Mouse (Mus musculus): ENCODE measurements around the gene Lpp. TPM values are rescaled to one million over a fixed set of nuclear protein-coding genes. Genes with fewer than 3 reads are reported as not detected.

Lpp gene
- polyA plus RNA-seq, 1 experiment from 2014 or later = 10.7 TPM

DNA sequence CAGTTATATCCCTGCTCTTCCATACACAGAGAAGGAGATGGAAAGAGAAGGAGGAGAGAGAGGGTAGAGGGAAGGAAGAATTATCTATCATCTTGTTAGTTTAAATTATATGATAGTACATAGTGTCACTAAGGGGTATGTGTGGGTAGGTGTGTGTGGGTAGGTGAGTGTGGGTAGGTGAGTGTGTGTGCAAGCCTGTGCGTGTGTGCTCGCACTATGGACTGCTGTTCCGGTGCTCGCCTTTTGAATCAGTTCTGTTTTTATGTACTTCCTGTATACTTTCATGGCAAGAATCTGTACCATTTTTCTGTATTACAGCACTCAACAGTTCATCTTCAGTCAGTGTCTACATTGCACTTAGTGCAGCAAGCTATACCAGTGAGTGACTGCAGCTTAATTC is 85.5 kb downstream of the Lpp start:
- ATAC-seq (no peak), DNase-seq (no peak)
- no peak for TF ChIP-seq CTCF (IDR thresholded peaks at IDR 0.05; ENCODE audit: low read depth)
- no peak for TF ChIP-seq EP300 (IDR thresholded peaks at IDR 0.05; ENCODE audit: low read depth)
- H3K27me3 ChIP-seq (ENCODE audit: insufficient read depth, low read length) = no peaks in the 10 kb centered on the region
- no peaks in the 10 kb centered on the region for H3K36me3 ChIP-seq (replicated peaks; ENCODE audit: insufficient read depth, low read length)
- H3K9ac ChIP-seq (replicated peaks) = no peak overlapping the region
- 83% methylated on average over 4 of the region's 4 CpGs for WGBS (ENCODE audit: insufficient replicate concordance)
- no peak overlapping the region for H3K4me2 ChIP-seq (ENCODE audit: low read depth, low read length)
- no peak overlapping the region for H3K4me3 ChIP-seq (ENCODE audit: low read depth, low read length)
- no peak overlapping the region for H3K27ac ChIP-seq (ENCODE audit: low read depth)
- H3K4me1 ChIP-seq (ENCODE audit: insufficient read depth) = peaks cover 25% of the 10 kb centered on the region
- no peaks in the 10 kb centered on the region for H3K9me3 ChIP-seq (ENCODE audit: low read length)

DNA sequence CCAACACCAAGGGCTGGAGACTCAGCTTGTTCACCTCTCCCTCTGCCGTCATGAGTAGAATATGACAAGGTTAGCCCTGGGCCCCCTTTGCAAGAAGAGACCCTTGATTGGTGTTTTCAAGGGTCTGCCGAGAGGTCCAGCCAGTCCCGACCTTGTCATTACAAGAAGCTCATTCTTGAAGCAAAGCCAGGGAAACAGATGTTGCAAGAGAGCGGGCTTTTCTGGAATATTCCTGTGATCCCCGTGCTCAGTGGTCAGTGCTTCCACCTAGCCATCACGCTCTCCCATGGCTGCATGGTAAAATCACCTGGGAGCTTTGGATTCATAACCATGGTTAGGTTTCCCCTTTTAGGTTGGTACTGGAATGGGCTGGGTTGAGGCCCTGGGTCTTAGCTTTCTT is 89.3 kb downstream of the Lpp start:
- Histone ChIP-seq H3K27me3 (ENCODE audit: insufficient read depth, low read length) (no peaks in the 10 kb centered on the region), H3K4me3 (ENCODE audit: low read depth, low read length) (no peak overlapping the region), H3K9ac (replicated peaks) (no peak overlapping the region), H3K9me3 (ENCODE audit: low read length) (no peaks in the 10 kb centered on the region), H3K36me3 (replicated peaks; ENCODE audit: insufficient read depth, low read length) (no peaks in the 10 kb centered on the region), H3K4me1 (ENCODE audit: insufficient read depth) (peaks cover 13% of the 10 kb centered on the region), H3K27ac (ENCODE audit: low read depth) (peak overlapping the region; percentile 45), H3K4me2 (ENCODE audit: low read depth, low read length) (no peak overlapping the region)
- TF ChIP-seq EP300 (IDR thresholded peaks at IDR 0.05; ENCODE audit: low read depth) (no peak), CTCF (IDR thresholded peaks at IDR 0.05; ENCODE audit: low read depth) (no peak)
- ATAC-seq (no peak), DNase-seq (no peak)
- 76% methylated on average over 6 of the region's 6 CpGs for WGBS (ENCODE audit: insufficient replicate concordance)

DNA sequence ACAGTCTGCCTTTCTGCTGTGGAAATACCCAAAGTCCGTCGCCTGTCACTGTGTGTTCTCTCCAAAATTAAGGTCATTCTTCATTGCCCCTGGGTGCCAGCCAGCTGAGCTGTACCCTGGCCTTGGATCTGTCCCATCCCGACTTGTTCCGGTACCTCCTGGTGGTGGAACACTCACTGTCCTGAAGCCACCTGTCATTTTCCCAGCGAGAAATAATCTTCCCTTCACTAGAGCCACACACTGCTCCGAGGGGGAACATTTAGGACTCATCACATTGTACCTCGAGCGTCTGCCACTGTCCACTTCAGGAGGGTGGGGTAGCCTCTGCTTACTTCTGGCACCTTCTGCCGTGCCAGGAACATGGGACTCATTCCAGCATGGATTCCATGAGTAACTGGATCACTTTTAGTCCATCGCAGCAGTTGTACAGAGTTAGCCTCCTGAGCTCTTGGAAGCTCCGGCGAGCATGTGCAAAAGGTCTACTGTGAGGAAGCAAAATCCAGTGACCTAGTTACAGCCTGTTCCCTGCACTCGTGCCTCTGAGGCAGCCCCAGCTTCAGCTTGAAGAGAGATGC is 90.3 kb downstream of the Lpp start:
- Histone ChIP-seq H3K36me3 (replicated peaks; ENCODE audit: insufficient read depth, low read length) (no peaks in the 10 kb centered on the region), H3K27ac (ENCODE audit: low read depth) (peak overlapping the region; percentile 67; the same call in 1 of the 2 replicates), H3K4me1 (ENCODE audit: insufficient read depth) (peaks cover 8% of the 10 kb centered on the region), H3K4me3 (ENCODE audit: low read depth, low read length) (no peak overlapping the region), H3K4me2 (ENCODE audit: low read depth, low read length) (no peak overlapping the region), H3K9me3 (ENCODE audit: low read length) (no peaks in the 10 kb centered on the region), H3K9ac (replicated peaks) (no peak overlapping the region), H3K27me3 (ENCODE audit: insufficient read depth, low read length) (no peaks in the 10 kb centered on the region)
- peak; percentile 94 for ATAC-seq
- 0 out of 2 replicates have a peak, but pooled peaks have one; percentile 20 for TF ChIP-seq CTCF (IDR thresholded peaks at IDR 0.05; ENCODE audit: low read depth)
- TF ChIP-seq EP300 (IDR thresholded peaks at IDR 0.05; ENCODE audit: low read depth) = 0 out of 2 replicates have a peak, but pooled peaks have one; percentile 39
- DNase-seq = peak; percentile 59
- WGBS (ENCODE audit: insufficient replicate concordance) = 76% methylated on average over 13 of the region's 13 CpGs

DNA sequence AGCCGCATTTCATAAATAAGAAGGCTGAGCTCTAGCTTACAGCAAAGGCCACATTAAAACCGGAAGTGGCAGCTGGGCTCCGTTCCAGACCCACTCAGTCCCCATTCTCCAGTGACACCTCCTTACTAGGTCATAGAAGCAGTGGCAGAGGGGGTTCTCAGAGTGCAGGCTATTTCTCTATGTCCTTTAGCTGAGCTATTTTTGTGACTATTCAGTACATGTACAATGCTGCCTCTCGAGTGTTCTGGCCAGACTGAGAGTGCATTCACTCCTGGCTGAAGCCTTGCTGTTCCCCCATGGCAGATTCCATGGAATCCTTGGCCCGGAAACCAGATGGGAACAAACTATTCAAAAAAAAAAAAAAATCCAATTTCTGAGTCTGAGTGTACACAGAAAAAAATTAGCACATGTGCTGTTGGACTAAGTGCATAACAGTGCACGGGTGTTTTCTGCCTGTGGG is 94.5 kb downstream of the Lpp start:
- no peak overlapping the region for H3K4me3 ChIP-seq (ENCODE audit: low read depth, low read length)
- H3K27ac ChIP-seq (ENCODE audit: low read depth) = no peak overlapping the region
- no peak overlapping the region for H3K9ac ChIP-seq (replicated peaks)
- no peaks in the 10 kb centered on the region for H3K36me3 ChIP-seq (replicated peaks; ENCODE audit: insufficient read depth, low read length)
- DNase-seq (peak; percentile 23), ATAC-seq (no peak)
- H3K4me1 ChIP-seq (ENCODE audit: insufficient read depth) = peaks cover 9% of the 10 kb centered on the region
- no peaks in the 10 kb centered on the region for H3K9me3 ChIP-seq (ENCODE audit: low read length)
- TF ChIP-seq CTCF (IDR thresholded peaks at IDR 0.05; ENCODE audit: low read depth) (no peak), EP300 (IDR thresholded peaks at IDR 0.05; ENCODE audit: low read depth) (no peak)
- H3K4me2 ChIP-seq (ENCODE audit: low read depth, low read length) = no peak overlapping the region
- H3K27me3 ChIP-seq (ENCODE audit: insufficient read depth, low read length) = no peaks in the 10 kb centered on the region
- 58% methylated on average over 6 of the region's 6 CpGs for WGBS (ENCODE audit: insufficient replicate concordance)

DNA sequence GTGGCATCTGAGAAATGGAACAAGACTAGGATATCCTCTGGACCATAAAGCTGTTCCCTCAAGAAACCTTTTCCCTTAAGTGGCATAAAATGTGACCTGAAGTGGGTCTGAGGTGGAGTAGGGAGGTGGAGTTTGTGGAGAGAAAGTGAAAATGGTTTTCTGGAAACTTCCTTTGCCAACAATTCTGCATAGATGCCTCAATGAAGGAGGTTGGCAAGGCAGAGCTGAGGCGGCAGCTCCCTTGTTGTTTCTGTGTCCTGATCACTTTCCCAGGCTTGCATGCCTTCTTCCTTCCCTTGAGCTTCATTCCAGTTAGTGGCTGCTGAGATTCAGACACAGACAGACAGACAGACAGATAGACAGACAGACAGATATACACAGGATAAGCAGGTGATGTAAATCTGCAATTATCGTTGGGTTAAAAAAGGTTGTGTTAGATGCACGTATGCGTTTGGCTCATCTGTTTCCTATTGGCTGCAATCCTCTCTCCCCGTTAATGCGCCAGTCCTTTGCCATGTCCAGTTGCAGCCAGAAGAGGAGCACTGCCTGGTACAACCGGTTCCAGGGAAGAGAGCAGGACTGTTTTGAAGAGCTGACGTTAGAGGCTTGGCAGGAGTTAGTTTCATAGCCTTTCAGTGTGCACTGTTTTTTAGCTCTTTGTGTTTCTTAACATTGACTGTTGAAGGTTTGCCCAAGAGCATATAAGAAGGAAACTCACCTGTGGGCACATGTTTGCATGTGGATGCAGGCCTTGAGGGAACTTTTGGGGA is 96.4 kb downstream of the Lpp start:
- no peak for ATAC-seq
- TF ChIP-seq CTCF (IDR thresholded peaks at IDR 0.05; ENCODE audit: low read depth) = no peak
- TF ChIP-seq EP300 (IDR thresholded peaks at IDR 0.05; ENCODE audit: low read depth) = no peak
- WGBS (ENCODE audit: insufficient replicate concordance) = 78% methylated on average over 8 of the region's 8 CpGs

DNA sequence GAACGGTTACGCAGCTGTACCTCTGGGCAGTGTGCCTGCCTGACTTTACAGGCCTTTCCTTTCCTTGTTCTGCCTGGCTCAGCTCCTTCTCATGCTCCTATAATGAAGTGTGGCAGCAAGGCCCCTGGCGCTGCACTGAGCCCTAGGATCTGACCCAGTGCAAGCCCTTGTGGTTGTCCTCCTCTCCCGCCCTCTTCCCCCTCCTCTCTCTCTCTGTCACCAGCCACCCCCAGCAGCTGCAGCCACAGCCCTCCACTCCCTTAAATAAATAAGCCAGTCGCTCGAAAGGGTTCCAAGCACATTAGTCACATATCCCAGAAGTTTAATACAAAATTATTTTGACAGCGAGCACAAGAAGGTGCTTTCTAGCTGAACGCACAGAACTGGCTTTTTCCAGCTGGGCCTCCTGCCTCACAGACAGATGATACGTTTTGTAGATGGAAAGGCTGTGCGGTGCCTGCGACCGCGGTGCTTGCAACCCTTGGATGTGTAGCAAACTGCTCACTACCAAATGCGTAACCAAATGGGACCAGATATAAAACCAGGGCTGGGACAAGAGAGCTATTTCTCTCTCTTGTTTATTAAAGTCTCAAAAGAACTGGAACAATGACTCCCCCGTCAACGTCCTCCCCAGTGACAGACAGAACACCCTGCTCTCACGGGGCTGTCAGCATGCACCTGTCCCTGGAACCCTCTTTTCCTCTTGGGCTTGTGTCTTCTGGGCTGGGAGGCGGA is 97.6 kb downstream of the Lpp start:
- Histone ChIP-seq H3K27ac (ENCODE audit: low read depth) (no peak overlapping the region), H3K4me1 (ENCODE audit: insufficient read depth) (peaks cover 9% of the 10 kb centered on the region), H3K36me3 (replicated peaks; ENCODE audit: insufficient read depth, low read length) (no peaks in the 10 kb centered on the region), H3K4me2 (ENCODE audit: low read depth, low read length) (no peak overlapping the region), H3K27me3 (ENCODE audit: insufficient read depth, low read length) (no peaks in the 10 kb centered on the region), H3K4me3 (ENCODE audit: low read depth, low read length) (no peak overlapping the region), H3K9ac (replicated peaks) (no peak overlapping the region), H3K9me3 (ENCODE audit: low read length) (no peaks in the 10 kb centered on the region)
- 61% methylated on average over 18 of the region's 18 CpGs for WGBS (ENCODE audit: insufficient replicate concordance)
- no peak for ATAC-seq
- no peak for DNase-seq
- TF ChIP-seq EP300 (IDR thresholded peaks at IDR 0.05; ENCODE audit: low read depth) = no peak
- no peak for TF ChIP-seq CTCF (IDR thresholded peaks at IDR 0.05; ENCODE audit: low read depth)

More for the DNA sequence above, 96.4 kb downstream of the Lpp start:
- peaks cover 9% of the 10 kb centered on the region for H3K4me1 ChIP-seq (ENCODE audit: insufficient read depth)
- no peaks in the 10 kb centered on the region for H3K9me3 ChIP-seq (ENCODE audit: low read length)
- DNase-seq = no peak
- no peak overlapping the region for H3K4me3 ChIP-seq (ENCODE audit: low read depth, low read length)
- H3K27ac ChIP-seq (ENCODE audit: low read depth) = no peak overlapping the region
- no peak overlapping the region for H3K9ac ChIP-seq (replicated peaks)
- no peaks in the 10 kb centered on the region for H3K36me3 ChIP-seq (replicated peaks; ENCODE audit: insufficient read depth, low read length)
- no peak overlapping the region for H3K4me2 ChIP-seq (ENCODE audit: low read depth, low read length)
- H3K27me3 ChIP-seq (ENCODE audit: insufficient read depth, low read length) = no peaks in the 10 kb centered on the region

Measured in liver, postnatal 0 days (tissue).